Mouse (Mus musculus): Measurements from ENCODE around the gene Dhtkd1. TPM values are rescaled to one million over a fixed set of nuclear protein-coding genes. Genes with fewer than 3 reads are reported as not detected.

Gene Dhtkd1
- total RNA-seq, 2 experiments from 2014 or later, result 0.32 to 0.67 TPM

Other genes starting within 250 kb of the Dhtkd1 start
- gene Camk1d, start 228.3 kb downstream of the Dhtkd1 start, total RNA-seq (2015), result 3.3 and 4.2 TPM in 2 replicates
- 1.1 and 1.5 TPM in 2 replicates for gene Camk1d, start 228.3 kb downstream of the Dhtkd1 start, total RNA-seq (2017)
- gene Nudt5, start 97.8 kb downstream of the Dhtkd1 start, total RNA-seq (2015), result 70.6 and 70.7 TPM in 2 replicates
- gene Nudt5, start 97.8 kb downstream of the Dhtkd1 start, total RNA-seq (2017), result 60.8 and 78.6 TPM in 2 replicates
- gene Cdc123, start 97.6 kb downstream of the Dhtkd1 start, total RNA-seq (2015), result 125 and 133 TPM in 2 replicates
- gene Cdc123, start 97.6 kb downstream of the Dhtkd1 start, total RNA-seq (2017), result 116 and 117 TPM in 2 replicates
- gene Gm13199, start 79.9 kb downstream of the Dhtkd1 start, total RNA-seq (2015), result 1.2 and 2.1 TPM in 2 replicates
- gene Gm13199, start 79.9 kb downstream of the Dhtkd1 start, total RNA-seq (2017), result not detected in 2 replicates
- 30.0 and 42.4 TPM in 2 replicates for gene Sec61a2, start 47.4 kb downstream of the Dhtkd1 start, total RNA-seq (2015)
- 12.6 and 21.5 TPM in 2 replicates for gene Sec61a2, start 47.4 kb downstream of the Dhtkd1 start, total RNA-seq (2017)
- 37.2 and 40.1 TPM in 2 replicates for gene Upf2, start 8.7 kb upstream of the Dhtkd1 start, total RNA-seq (2015)
- gene Upf2, start 8.7 kb upstream of the Dhtkd1 start, total RNA-seq (2017), result 30.5 and 36.2 TPM in 2 replicates
- 0.15 TPM in 1 of 2 replicates, not detected in the other for gene Proser2, start 187.4 kb upstream of the Dhtkd1 start, total RNA-seq (2015)
- not detected in 2 replicates for gene Proser2, start 187.4 kb upstream of the Dhtkd1 start, total RNA-seq (2017)